Mouse (Mus musculus): Measurements from ENCODE around the gene Hist1h1a.

DNA sequence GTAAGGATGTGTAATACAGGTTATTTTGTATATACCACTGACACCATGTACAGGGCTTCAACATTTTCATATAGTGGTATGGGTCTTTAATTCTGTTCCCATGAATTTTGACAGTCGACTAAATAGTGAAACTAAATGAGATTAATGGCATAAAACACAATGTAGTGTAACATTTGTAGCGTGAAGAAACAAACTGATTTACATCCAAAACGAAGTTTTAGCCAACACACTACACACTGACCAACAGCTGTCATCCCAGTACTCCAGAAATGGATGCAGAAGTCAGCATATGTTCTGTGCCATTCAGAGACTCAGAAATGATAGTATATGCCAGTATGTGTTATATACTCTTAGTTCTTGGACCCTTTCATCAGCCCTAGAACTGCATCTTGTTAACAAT lies 5.5 kb upstream of the Hist1h1a start:
- TF ChIP-seq POLR2A (IDR thresholded peaks at IDR 0.05; ENCODE audit: extremely low read depth, insufficient read depth, low read length) (no peak), CTCF (IDR thresholded peaks at IDR 0.05; ENCODE audit: low read depth, low read length) (no peak)

Data from liver, adult 2 months (tissue).